Mouse (Mus musculus): ENCODE data around the gene Chrnd. TPM values are rescaled to one million over a fixed set of nuclear protein-coding genes. Genes with fewer than 3 reads are reported as not detected.

Chrnd gene
- polyA plus RNA-seq, 1 experiment from 2014 or later = not detected

- Histone ChIP-seq H3K4me1 (ENCODE audit: control insufficient read depth, insufficient read depth, low read length) (peaks cover 29% of the 10 kb centered on the region), H3K9me3 (ENCODE audit: control insufficient read depth, low read length) (no peaks in the 10 kb centered on the region), H3K27me3 (ENCODE audit: control insufficient read depth, insufficient read depth, low read length) (no peaks in the 10 kb centered on the region), H3K36me3 (ENCODE audit: control insufficient read depth, insufficient read depth, low read length) (no peaks in the 10 kb centered on the region), H3K4me3 (ENCODE audit: low read depth, low read length) (no peak overlapping the region), H3K9ac (replicated peaks; ENCODE audit: low read depth, low read length) (no peak overlapping the region), H3K27ac (ENCODE audit: low read depth, low read length) (no peak overlapping the region), H3K4me2 (ENCODE audit: low read depth, low read length) (no peak overlapping the region)
- WGBS = 19% methylated on average over 28 of the region's 28 CpGs
- no peak for ATAC-seq (ENCODE audit: low read depth)
These were observed 16.1 kb upstream of the Chrnd start for GRCm38 (mm10) chr1:87174006-87174955.

DNA sequence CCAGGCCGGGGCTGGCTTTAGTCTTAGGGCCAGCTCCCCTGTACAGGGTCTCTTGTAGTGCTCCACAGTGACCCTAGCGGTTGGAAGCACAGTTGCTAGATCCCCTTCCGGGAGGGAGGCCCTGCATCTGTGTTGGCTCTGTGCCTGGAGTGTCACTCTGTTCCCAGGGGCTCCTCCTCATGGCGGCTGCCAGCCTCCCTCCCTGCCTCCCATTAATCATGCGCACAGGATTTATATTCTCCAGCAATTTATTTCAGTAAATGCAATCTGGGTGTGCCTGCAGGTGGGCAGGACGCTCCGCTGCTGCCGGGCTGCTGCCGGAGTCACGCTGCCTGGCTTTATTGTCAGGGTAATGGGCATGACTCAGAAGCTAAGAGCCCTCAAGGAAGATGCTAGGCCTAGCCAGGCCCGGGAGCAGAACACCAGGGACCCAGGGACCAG lies 14.5 kb upstream of the Chrnd start:
- Histone ChIP-seq H3K4me2 (ENCODE audit: low read depth, low read length) (no peak overlapping the region), H3K4me1 (ENCODE audit: control insufficient read depth, insufficient read depth, low read length) (peaks cover 17% of the 10 kb centered on the region), H3K4me3 (ENCODE audit: low read depth, low read length) (no peak overlapping the region), H3K27ac (ENCODE audit: low read depth, low read length) (peak overlapping the region; percentile 52), H3K9me3 (ENCODE audit: control insufficient read depth, low read length) (no peaks in the 10 kb centered on the region), H3K27me3 (ENCODE audit: control insufficient read depth, insufficient read depth, low read length) (no peaks in the 10 kb centered on the region), H3K9ac (replicated peaks; ENCODE audit: low read depth, low read length) (no peak overlapping the region), H3K36me3 (ENCODE audit: control insufficient read depth, insufficient read depth, low read length) (no peaks in the 10 kb centered on the region)
- 2% methylated on average over 11 of the region's 11 CpGs for WGBS
- peak; percentile 89 for ATAC-seq (ENCODE audit: low read depth)

DNA sequence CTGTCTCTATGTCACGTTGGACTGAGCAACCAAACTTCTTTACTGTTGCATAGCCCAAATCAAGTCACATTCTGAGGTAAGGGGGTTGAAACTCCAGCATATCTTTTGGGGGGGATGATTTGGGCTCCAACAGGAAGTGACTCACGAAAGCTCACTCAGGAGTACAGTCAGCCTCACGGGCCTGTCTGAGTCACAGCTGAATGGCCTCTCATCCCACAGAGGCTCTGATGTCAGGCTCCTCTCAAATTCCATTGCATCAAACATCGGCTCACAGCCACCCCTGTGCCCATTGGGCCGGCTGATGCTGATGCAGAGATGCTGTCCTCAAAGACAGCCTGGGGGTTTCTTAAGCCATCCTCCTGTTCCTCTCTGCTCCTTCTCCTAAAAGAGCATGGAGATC lies 9.5 kb upstream of the Chrnd start:
- Histone ChIP-seq H3K9me3 (ENCODE audit: control insufficient read depth, low read length) (no peaks in the 10 kb centered on the region), H3K36me3 (ENCODE audit: control insufficient read depth, insufficient read depth, low read length) (no peaks in the 10 kb centered on the region), H3K4me3 (ENCODE audit: low read depth, low read length) (no peak overlapping the region), H3K27ac (ENCODE audit: low read depth, low read length) (no peak overlapping the region), H3K4me1 (ENCODE audit: control insufficient read depth, insufficient read depth, low read length) (peaks cover 5% of the 10 kb centered on the region), H3K27me3 (ENCODE audit: control insufficient read depth, insufficient read depth, low read length) (peaks cover 8% of the 10 kb centered on the region), H3K4me2 (ENCODE audit: low read depth, low read length) (no peak overlapping the region), H3K9ac (replicated peaks; ENCODE audit: low read depth, low read length) (no peak overlapping the region)
- no peak for ATAC-seq (ENCODE audit: low read depth)
- 64% methylated on average over 5 of the region's 5 CpGs for WGBS

DNA sequence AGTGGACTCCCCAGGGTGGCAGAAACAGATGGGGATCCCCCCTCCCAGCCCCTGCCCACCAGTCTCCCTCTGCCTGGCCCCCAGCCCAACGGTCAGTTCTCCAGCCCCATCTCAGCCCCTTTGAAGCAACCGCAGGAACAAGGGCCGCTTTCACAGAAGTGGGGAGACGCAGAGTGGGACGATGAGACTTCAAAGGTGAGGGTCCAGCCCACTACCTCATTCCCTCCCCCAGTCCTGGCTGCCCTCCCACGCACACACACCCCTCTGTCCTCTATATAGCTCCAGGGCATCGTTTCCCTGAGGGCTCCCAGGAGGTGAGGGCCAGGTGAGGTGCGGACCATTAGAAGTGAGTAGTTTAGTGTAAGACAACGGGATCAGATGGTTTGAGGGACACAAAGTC lies 7.4 kb upstream of the Chrnd start, which contains the start of gene Prss56:
Gene Prss56 (plus strand): TSS at position 301 of the 400 bp plus-strand sequence.
- H3K27ac ChIP-seq (ENCODE audit: low read depth, low read length) = no peak within 1 kb of the TSS
- 26% methylated on average over 9 of the region's 9 CpGs for WGBS
- no peak within 1 kb of the TSS for H3K9ac ChIP-seq (replicated peaks; ENCODE audit: low read depth, low read length)
- no peaks in the 10 kb centered on the region for H3K36me3 ChIP-seq (ENCODE audit: control insufficient read depth, insufficient read depth, low read length)
- H3K4me1 ChIP-seq (ENCODE audit: control insufficient read depth, insufficient read depth, low read length) = peaks cover 4% of the 10 kb centered on the region; the same call in 1 of the 2 replicates
- no peak within 1 kb of the TSS for H3K4me3 ChIP-seq (ENCODE audit: low read depth, low read length)
- H3K9me3 ChIP-seq (ENCODE audit: control insufficient read depth, low read length) = no peaks in the 10 kb centered on the region
- no peak within 1 kb of the TSS for H3K4me2 ChIP-seq (ENCODE audit: low read depth, low read length)
- peaks cover 8% of the 10 kb centered on the region for H3K27me3 ChIP-seq (ENCODE audit: control insufficient read depth, insufficient read depth, low read length)
- no peak for ATAC-seq (ENCODE audit: low read depth)

DNA sequence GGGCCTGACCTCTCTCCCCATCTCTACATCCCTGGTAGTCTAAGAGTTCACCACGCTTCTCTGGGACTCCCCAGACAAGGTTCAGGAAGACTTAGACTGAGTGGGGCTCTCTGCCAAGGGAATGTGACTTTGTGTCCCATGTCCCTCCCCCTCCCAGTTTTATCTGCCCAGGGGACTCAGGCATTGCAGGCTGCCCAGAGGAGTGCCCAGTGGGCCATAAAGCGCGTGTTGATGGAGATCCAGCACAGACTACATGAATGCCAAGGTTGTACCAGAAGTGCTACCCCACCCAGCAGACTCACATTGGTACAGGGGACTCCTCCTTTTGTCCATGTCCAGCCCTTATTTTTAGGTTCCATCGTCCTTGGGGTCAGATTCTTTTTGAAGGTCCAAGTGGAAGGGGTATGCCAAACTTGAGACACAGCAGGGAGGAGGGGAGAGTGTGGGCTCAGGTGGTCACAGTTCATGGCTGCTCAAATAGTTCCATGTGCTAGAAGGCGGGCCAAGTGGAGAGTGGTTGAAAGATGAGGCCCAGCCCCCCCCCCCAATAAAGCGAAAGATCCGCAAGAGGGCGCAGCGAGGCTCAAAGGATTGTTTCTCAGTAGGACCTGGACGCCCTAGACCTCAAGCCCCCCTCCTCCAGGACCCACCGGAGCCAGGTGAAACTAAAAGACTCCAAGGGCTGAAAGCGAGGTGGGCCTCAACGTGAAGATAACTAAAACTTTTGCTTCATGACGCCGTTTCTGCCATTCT lies 6.2 kb upstream of the Chrnd start:
- Histone ChIP-seq H3K4me1 (ENCODE audit: control insufficient read depth, insufficient read depth, low read length) (peaks cover 4% of the 10 kb centered on the region; the same call in 1 of the 2 replicates), H3K9me3 (ENCODE audit: control insufficient read depth, low read length) (no peaks in the 10 kb centered on the region), H3K36me3 (ENCODE audit: control insufficient read depth, insufficient read depth, low read length) (no peaks in the 10 kb centered on the region), H3K27ac (ENCODE audit: low read depth, low read length) (no peak overlapping the region), H3K27me3 (ENCODE audit: control insufficient read depth, insufficient read depth, low read length) (peaks cover 8% of the 10 kb centered on the region), H3K9ac (replicated peaks; ENCODE audit: low read depth, low read length) (no peak overlapping the region), H3K4me2 (ENCODE audit: low read depth, low read length) (0 out of 2 replicates have a peak overlapping the region, but pooled peaks have one; percentile 14), H3K4me3 (ENCODE audit: low read depth, low read length) (no peak overlapping the region)
- no peak for ATAC-seq (ENCODE audit: low read depth)
- 29% methylated on average over 15 of the region's 15 CpGs for WGBS

DNA sequence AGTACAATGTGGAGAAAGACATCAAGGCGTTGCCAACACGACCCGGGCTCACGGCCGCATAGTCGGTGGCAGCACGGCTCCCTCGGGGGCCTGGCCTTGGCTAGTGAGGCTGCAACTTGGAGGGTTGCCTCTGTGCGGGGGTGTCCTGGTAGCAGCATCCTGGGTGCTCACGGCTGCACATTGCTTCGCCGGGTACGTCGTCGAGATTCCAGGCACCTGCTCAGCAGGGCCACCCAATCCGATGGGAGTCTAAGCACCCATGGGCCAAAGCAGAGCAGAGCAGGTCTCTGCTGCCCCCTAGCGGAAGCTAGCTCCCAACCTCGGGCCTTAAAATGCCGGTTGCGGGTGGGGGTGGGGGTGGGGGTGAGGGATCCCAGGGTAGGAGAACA lies 5.7 kb upstream of the Chrnd start:
- H3K27ac ChIP-seq (ENCODE audit: low read depth, low read length) = no peak overlapping the region
- peak; percentile 28; the same call in 1 of the 2 replicates for ATAC-seq (ENCODE audit: low read depth)
- H3K9ac ChIP-seq (replicated peaks; ENCODE audit: low read depth, low read length) = no peak overlapping the region
- peaks cover 8% of the 10 kb centered on the region for H3K27me3 ChIP-seq (ENCODE audit: control insufficient read depth, insufficient read depth, low read length)
- H3K4me2 ChIP-seq (ENCODE audit: low read depth, low read length) = 0 out of 2 replicates have a peak overlapping the region, but pooled peaks have one; percentile 14
- no peaks in the 10 kb centered on the region for H3K9me3 ChIP-seq (ENCODE audit: control insufficient read depth, low read length)
- no peaks in the 10 kb centered on the region for H3K36me3 ChIP-seq (ENCODE audit: control insufficient read depth, insufficient read depth, low read length)
- no peak overlapping the region for H3K4me3 ChIP-seq (ENCODE audit: low read depth, low read length)
- H3K4me1 ChIP-seq (ENCODE audit: control insufficient read depth, insufficient read depth, low read length) = peaks cover 4% of the 10 kb centered on the region; the same call in 1 of the 2 replicates
- WGBS = 2% methylated on average over 20 of the region's 20 CpGs

- no peak overlapping the region for H3K4me3 ChIP-seq (ENCODE audit: low read depth, low read length)
- H3K4me2 ChIP-seq (ENCODE audit: low read depth, low read length) = no peak overlapping the region
- peaks cover 4% of the 10 kb centered on the region; the same call in 1 of the 2 replicates for H3K4me1 ChIP-seq (ENCODE audit: control insufficient read depth, insufficient read depth, low read length)
- ATAC-seq (ENCODE audit: low read depth) = no peak
- no peaks in the 10 kb centered on the region for H3K36me3 ChIP-seq (ENCODE audit: control insufficient read depth, insufficient read depth, low read length)
- H3K9me3 ChIP-seq (ENCODE audit: control insufficient read depth, low read length) = no peaks in the 10 kb centered on the region
- H3K27ac ChIP-seq (ENCODE audit: low read depth, low read length) = no peak overlapping the region
- H3K9ac ChIP-seq (replicated peaks; ENCODE audit: low read depth, low read length) = no peak overlapping the region
- peaks cover 8% of the 10 kb centered on the region for H3K27me3 ChIP-seq (ENCODE audit: control insufficient read depth, insufficient read depth, low read length)
- WGBS = 8% methylated on average over 13 of the region's 13 CpGs
These were observed 4.9 kb upstream of the Chrnd start for GRCm38 (mm10) chr1:87185526-87185925.

- Histone ChIP-seq H3K27ac (ENCODE audit: low read depth, low read length) (no peak overlapping the region), H3K4me1 (ENCODE audit: control insufficient read depth, insufficient read depth, low read length) (peaks cover 4% of the 10 kb centered on the region; the same call in 1 of the 2 replicates), H3K4me3 (ENCODE audit: low read depth, low read length) (peak overlapping the region; percentile 43), H3K27me3 (ENCODE audit: control insufficient read depth, insufficient read depth, low read length) (peaks cover 8% of the 10 kb centered on the region), H3K4me2 (ENCODE audit: low read depth, low read length) (peak overlapping the region; percentile 88), H3K9ac (replicated peaks; ENCODE audit: low read depth, low read length) (peak overlapping the region; percentile 52), H3K9me3 (ENCODE audit: control insufficient read depth, low read length) (no peaks in the 10 kb centered on the region), H3K36me3 (ENCODE audit: control insufficient read depth, insufficient read depth, low read length) (no peaks in the 10 kb centered on the region)
- peak; percentile 61 for ATAC-seq (ENCODE audit: low read depth)
- 2% methylated on average over 54 of the region's 54 CpGs for WGBS
These were observed 4.0 kb upstream of the Chrnd start for GRCm38 (mm10) chr1:87186261-87187036.
